Mouse (Mus musculus) cortical plate, adult 2 months (tissue): ENCODE results near the gene Kank1.

Experiments used
- CTCF ChIP-seq: fragments of 200-500 bp; IDR thresholded peaks from 2 replicates; pipeline ENCODE4 v1.5.1; 2011; ENCODE audit warnings: mild to moderate bottlenecking, control low read depth, low read length; ENCODE audit not compliant: insufficient read depth; ENCODE audit errors: extremely low read depth
- POLR2A ChIP-seq: fragments of 200-500 bp; IDR thresholded peaks from 2 replicates; pipeline ENCODE4 v1.6.1; 2011; ENCODE audit warnings: mild to moderate bottlenecking, low read length, control low read depth; ENCODE audit not compliant: insufficient read depth; ENCODE audit errors: extremely low read depth

DNA sequence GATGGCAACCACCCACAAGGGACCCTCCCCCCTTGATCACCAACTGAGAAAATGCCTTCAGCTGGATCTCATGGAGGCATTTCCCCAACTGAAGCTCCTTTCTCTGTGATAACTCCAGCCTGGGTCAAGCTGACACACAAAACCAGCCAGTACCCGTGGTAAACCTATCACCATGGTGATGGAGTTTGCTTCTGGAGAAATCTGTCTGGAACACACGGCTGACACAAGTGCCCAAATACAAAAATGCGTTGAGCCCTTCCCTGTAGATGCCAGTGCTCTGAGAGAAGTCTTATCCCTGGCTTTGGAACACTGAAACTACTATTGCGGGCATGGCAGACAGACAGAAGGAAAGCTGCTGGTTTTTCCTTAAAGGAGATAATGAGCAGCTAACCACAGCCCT, 199.4 kb downstream of the Kank1 start:
- TF ChIP-seq POLR2A (no peak), CTCF (no peak)
